Mouse (Mus musculus): ENCODE results near the gene Bdnf. TPM values are rescaled to one million over a fixed set of nuclear protein-coding genes. Genes with fewer than 3 reads are reported as not detected.

The Bdnf gene
- total and polyA plus RNA-seq, 3 experiments = 0.05 TPM; not detected in 2

- no peaks in the 10 kb centered on the region for H3K36me3 ChIP-seq (replicated peaks)
- no peak overlapping the region for H3K4me3 ChIP-seq (ENCODE audit: low read depth, low read length)
- no peaks in the 10 kb centered on the region for H3K9me3 ChIP-seq (replicated peaks)
- H3K27me3 ChIP-seq (ENCODE audit: insufficient read depth, low read length) = no peaks in the 10 kb centered on the region
- TF ChIP-seq GATA1 (IDR thresholded peaks at IDR 0.05; ENCODE audit: borderline replicate concordance, low read length) = no peak
- no peak for TF ChIP-seq TAL1 (conservative IDR thresholded peaks at IDR 0.05; ENCODE audit: low read depth, low read length)
- TF ChIP-seq POLR2AphosphoS5 (IDR thresholded peaks at IDR 0.05; ENCODE audit: insufficient replicate concordance, low read depth, low read length) = no peak
- TF ChIP-seq GATA2 (IDR thresholded peaks at IDR 0.05; ENCODE audit: borderline replicate concordance, low read depth, low read length) = no peak
- TF ChIP-seq CTCF (IDR thresholded peaks at IDR 0.05; ENCODE audit: low read depth, low read length) = no peak
- DNase-seq (ENCODE audit: low spot score) (no peak), ATAC-seq (ENCODE audit: extremely low read depth, insufficient number of reproducible peaks, low FRiP score, poor library complexity, severe bottlenecking) (no peak)
- no peaks in the 10 kb centered on the region for H3K4me1 ChIP-seq (ENCODE audit: insufficient read depth, low read depth, low read length)
Measured at GRCm38 (mm10) chr2:109749964-109750363, 75.5 kb downstream of the Bdnf start.

- H3K4me1 ChIP-seq (ENCODE audit: insufficient read depth, low read depth, low read length) = no peaks in the 10 kb centered on the region
Measured at GRCm38 (mm10) chr2:109750484-109750883, 76.0 kb downstream of the Bdnf start.

DNA sequence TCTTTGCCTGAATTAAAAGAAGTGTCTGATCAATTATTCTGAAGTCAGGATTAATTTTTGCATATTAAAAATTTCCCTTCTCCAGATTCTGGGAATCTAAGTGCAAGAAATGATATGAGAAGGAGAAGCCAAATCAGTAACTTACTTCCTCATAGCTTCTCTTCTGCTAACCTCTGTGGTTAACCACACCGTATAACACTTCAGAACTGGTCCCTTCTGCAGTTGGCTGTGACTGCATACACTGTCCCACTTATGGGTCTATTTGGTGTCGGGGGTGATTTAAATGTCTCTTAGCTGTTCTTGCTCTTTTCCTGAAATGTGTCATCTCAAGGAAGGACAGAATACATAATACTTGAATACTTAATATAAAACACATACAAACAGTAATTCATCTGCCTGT lies 81.8 kb downstream of the Bdnf start:
- Histone ChIP-seq H3K4me1 (ENCODE audit: insufficient read depth, low read depth, low read length) (no peaks in the 10 kb centered on the region), H3K36me3 (replicated peaks) (no peaks in the 10 kb centered on the region), H3K27me3 (ENCODE audit: insufficient read depth, low read length) (no peaks in the 10 kb centered on the region), H3K4me3 (ENCODE audit: low read depth, low read length) (no peak overlapping the region), H3K9me3 (replicated peaks) (no peaks in the 10 kb centered on the region)
- TF ChIP-seq CTCF (IDR thresholded peaks at IDR 0.05; ENCODE audit: low read depth, low read length) = no peak
- no peak for TF ChIP-seq GATA2 (IDR thresholded peaks at IDR 0.05; ENCODE audit: borderline replicate concordance, low read depth, low read length)
- TF ChIP-seq TAL1 (conservative IDR thresholded peaks at IDR 0.05; ENCODE audit: low read depth, low read length) = no peak
- no peak for TF ChIP-seq POLR2AphosphoS5 (IDR thresholded peaks at IDR 0.05; ENCODE audit: insufficient replicate concordance, low read depth, low read length)
- no peak for TF ChIP-seq GATA1 (IDR thresholded peaks at IDR 0.05; ENCODE audit: borderline replicate concordance, low read length)
- DNase-seq (ENCODE audit: low spot score) = no peak
- ATAC-seq (ENCODE audit: extremely low read depth, insufficient number of reproducible peaks, low FRiP score, poor library complexity, severe bottlenecking) = no peak

More at GRCm38 (mm10) chr2:109750484-109750883, 76.0 kb downstream of the Bdnf start:
- DNase-seq (ENCODE audit: low spot score) = no peak
- no peaks in the 10 kb centered on the region for H3K27me3 ChIP-seq (ENCODE audit: insufficient read depth, low read length)
- no peaks in the 10 kb centered on the region for H3K36me3 ChIP-seq (replicated peaks)
- no peak for TF ChIP-seq GATA1 (IDR thresholded peaks at IDR 0.05; ENCODE audit: borderline replicate concordance, low read length)
- TF ChIP-seq GATA2 (IDR thresholded peaks at IDR 0.05; ENCODE audit: borderline replicate concordance, low read depth, low read length) = no peak
- no peak for TF ChIP-seq TAL1 (conservative IDR thresholded peaks at IDR 0.05; ENCODE audit: low read depth, low read length)
- no peak for TF ChIP-seq POLR2AphosphoS5 (IDR thresholded peaks at IDR 0.05; ENCODE audit: insufficient replicate concordance, low read depth, low read length)
- TF ChIP-seq CTCF (IDR thresholded peaks at IDR 0.05; ENCODE audit: low read depth, low read length) = no peak
- no peak for ATAC-seq (ENCODE audit: extremely low read depth, insufficient number of reproducible peaks, low FRiP score, poor library complexity, severe bottlenecking)
- no peak overlapping the region for H3K4me3 ChIP-seq (ENCODE audit: low read depth, low read length)
- no peaks in the 10 kb centered on the region for H3K9me3 ChIP-seq (replicated peaks)

DNA sequence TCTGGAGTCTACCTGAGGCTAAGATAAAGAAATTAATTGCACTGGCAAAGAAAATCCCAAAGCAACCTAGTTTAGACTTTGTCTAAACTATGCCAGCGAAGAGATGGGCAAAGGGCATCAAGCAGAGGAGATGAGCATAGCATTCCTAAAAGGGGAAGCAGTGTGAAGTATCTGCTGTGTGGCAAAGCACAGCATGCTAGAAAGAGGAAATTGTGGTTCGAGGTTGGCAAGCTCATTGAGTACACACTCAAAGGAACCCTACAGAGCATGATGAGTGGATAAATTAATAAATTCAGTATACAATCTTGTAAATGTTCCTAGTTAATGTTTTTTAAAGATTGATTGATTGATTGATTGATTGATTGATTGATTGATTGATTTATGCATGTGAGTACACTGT lies 92.3 kb downstream of the Bdnf start:
- no peak for DNase-seq (ENCODE audit: low spot score)
- ATAC-seq (ENCODE audit: extremely low read depth, insufficient number of reproducible peaks, low FRiP score, poor library complexity, severe bottlenecking) = no peak

DNA sequence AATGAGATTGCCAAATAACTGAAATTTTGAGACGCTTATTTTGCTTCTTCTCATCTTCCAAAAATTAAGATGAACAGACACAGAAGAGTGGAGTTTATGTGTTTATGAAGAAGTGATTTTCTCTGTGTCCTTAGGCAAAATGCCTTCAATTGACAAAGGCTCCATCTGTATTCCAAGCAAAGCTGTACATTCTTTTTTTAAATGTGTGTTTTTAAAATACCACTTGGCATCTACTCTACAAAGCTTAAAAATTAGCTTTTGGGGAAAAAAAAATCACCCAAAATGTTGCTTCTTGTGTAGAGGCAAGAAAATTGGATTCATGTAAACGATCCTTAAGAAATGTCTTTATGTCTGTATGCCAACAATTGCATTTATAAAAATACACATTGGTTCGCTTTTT lies 94.3 kb downstream of the Bdnf start:
- Histone ChIP-seq H3K36me3 (replicated peaks) (no peaks in the 10 kb centered on the region), H3K27me3 (ENCODE audit: insufficient read depth, low read length) (no peaks in the 10 kb centered on the region), H3K4me1 (ENCODE audit: insufficient read depth, low read depth, low read length) (no peaks in the 10 kb centered on the region), H3K4me3 (ENCODE audit: low read depth, low read length) (no peak overlapping the region), H3K9me3 (replicated peaks) (no peaks in the 10 kb centered on the region)
- ATAC-seq (ENCODE audit: extremely low read depth, insufficient number of reproducible peaks, low FRiP score, poor library complexity, severe bottlenecking) (no peak), DNase-seq (ENCODE audit: low spot score) (no peak)
- no peak for TF ChIP-seq CTCF (IDR thresholded peaks at IDR 0.05; ENCODE audit: low read depth, low read length)
- no peak for TF ChIP-seq GATA2 (IDR thresholded peaks at IDR 0.05; ENCODE audit: borderline replicate concordance, low read depth, low read length)
- TF ChIP-seq TAL1 (conservative IDR thresholded peaks at IDR 0.05; ENCODE audit: low read depth, low read length) = no peak
- TF ChIP-seq POLR2AphosphoS5 (IDR thresholded peaks at IDR 0.05; ENCODE audit: insufficient replicate concordance, low read depth, low read length) = no peak
- no peak for TF ChIP-seq GATA1 (IDR thresholded peaks at IDR 0.05; ENCODE audit: borderline replicate concordance, low read length)

More for the DNA sequence above, 92.3 kb downstream of the Bdnf start:
- H3K27me3 ChIP-seq (ENCODE audit: insufficient read depth, low read length) = no peaks in the 10 kb centered on the region
- TF ChIP-seq TAL1 (conservative IDR thresholded peaks at IDR 0.05; ENCODE audit: low read depth, low read length) (no peak), GATA1 (IDR thresholded peaks at IDR 0.05; ENCODE audit: borderline replicate concordance, low read length) (no peak), POLR2AphosphoS5 (IDR thresholded peaks at IDR 0.05; ENCODE audit: insufficient replicate concordance, low read depth, low read length) (no peak), GATA2 (IDR thresholded peaks at IDR 0.05; ENCODE audit: borderline replicate concordance, low read depth, low read length) (no peak), CTCF (IDR thresholded peaks at IDR 0.05; ENCODE audit: low read depth, low read length) (no peak)
- no peaks in the 10 kb centered on the region for H3K36me3 ChIP-seq (replicated peaks)
- H3K9me3 ChIP-seq (replicated peaks) = no peaks in the 10 kb centered on the region
- no peaks in the 10 kb centered on the region for H3K4me1 ChIP-seq (ENCODE audit: insufficient read depth, low read depth, low read length)
- no peak overlapping the region for H3K4me3 ChIP-seq (ENCODE audit: low read depth, low read length)

DNA sequence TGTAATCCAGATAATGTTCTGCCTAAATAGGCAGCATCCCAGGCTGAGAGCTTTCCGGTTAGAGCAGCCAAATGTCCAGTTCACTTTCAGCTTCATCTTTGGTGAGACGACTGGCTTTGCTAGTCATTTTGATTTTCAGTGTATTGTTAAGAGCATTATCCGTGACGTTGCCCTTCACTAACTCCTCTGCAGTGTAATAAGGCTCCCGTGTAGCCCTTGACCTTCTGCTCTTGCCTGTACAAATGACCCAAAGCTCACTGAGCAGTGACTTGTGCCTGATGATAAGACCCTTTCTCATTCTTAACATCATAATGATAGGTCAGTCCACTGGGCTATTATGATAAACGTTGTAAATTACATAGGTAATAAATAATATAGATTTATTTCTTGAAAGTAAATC lies 101.9 kb downstream of the Bdnf start:
- no peaks in the 10 kb centered on the region for H3K4me1 ChIP-seq (ENCODE audit: insufficient read depth, low read depth, low read length)
- H3K4me3 ChIP-seq (ENCODE audit: low read depth, low read length) = no peak overlapping the region
- DNase-seq (ENCODE audit: low spot score) = no peak
- no peaks in the 10 kb centered on the region for H3K27me3 ChIP-seq (ENCODE audit: insufficient read depth, low read length)
- no peaks in the 10 kb centered on the region for H3K9me3 ChIP-seq (replicated peaks)
- H3K36me3 ChIP-seq (replicated peaks) = no peaks in the 10 kb centered on the region
- TF ChIP-seq CTCF (IDR thresholded peaks at IDR 0.05; ENCODE audit: low read depth, low read length) = no peak
- no peak for TF ChIP-seq TAL1 (conservative IDR thresholded peaks at IDR 0.05; ENCODE audit: low read depth, low read length)
- no peak for TF ChIP-seq GATA1 (IDR thresholded peaks at IDR 0.05; ENCODE audit: borderline replicate concordance, low read length)
- TF ChIP-seq POLR2AphosphoS5 (IDR thresholded peaks at IDR 0.05; ENCODE audit: insufficient replicate concordance, low read depth, low read length) = no peak
- TF ChIP-seq GATA2 (IDR thresholded peaks at IDR 0.05; ENCODE audit: borderline replicate concordance, low read depth, low read length) = no peak
- ATAC-seq (ENCODE audit: extremely low read depth, insufficient number of reproducible peaks, low FRiP score, poor library complexity, severe bottlenecking) = no peak

Other genes with a start within 250 kb of the Bdnf start
- gene Lin7c, start 216.2 kb downstream of the Bdnf start, total RNA-seq (2014; fragmentation: Nextera tagmentation) = 97.5 and 99.3 TPM in 2 replicates
- gene Lin7c, start 216.2 kb downstream of the Bdnf start, total RNA-seq (2017) = 98.7 and 110 TPM in 2 replicates
- 2.6 and 4.6 TPM in 2 replicates for gene Lin7c, start 216.2 kb downstream of the Bdnf start, polyA plus RNA-seq (2012)
- gene Lgr4, start 242.9 kb downstream of the Bdnf start, total RNA-seq (2014; fragmentation: Nextera tagmentation) = 12.1 and 14.2 TPM in 2 replicates
- gene Lgr4, start 242.9 kb downstream of the Bdnf start, total RNA-seq (2017) = 7.1 and 7.7 TPM in 2 replicates
- gene Lgr4, start 242.9 kb downstream of the Bdnf start, polyA plus RNA-seq (2012) = 0.98 and 1.1 TPM in 2 replicates